Mouse (Mus musculus): Measurements from ENCODE around the gene Filip1l.

Gene Filip1l

DNA sequence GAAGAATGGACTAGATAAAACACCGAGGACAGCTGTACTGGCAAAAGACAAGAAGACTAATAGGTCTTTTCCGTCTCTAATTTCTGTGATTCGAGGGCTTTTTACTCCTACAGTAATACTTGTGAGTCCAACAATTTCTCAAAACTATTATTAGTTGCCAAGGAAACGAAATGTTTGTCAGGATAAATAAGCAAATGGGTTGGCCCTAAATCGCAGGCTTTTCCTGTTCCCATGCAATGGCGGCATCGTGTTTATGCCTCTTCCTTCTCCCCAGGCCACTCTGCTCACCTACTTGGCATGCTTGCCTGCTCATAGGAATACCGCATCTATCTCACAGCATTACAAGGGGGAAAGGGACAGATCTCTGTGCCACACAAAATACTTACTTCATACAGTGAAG lies 191.5 kb downstream of the Filip1l start:
- DNase-seq = no peak

- DNase-seq = no peak
Observed at GRCm38 (mm10) chr16:57546355-57546754, 193.5 kb downstream of the Filip1l start.

DNA sequence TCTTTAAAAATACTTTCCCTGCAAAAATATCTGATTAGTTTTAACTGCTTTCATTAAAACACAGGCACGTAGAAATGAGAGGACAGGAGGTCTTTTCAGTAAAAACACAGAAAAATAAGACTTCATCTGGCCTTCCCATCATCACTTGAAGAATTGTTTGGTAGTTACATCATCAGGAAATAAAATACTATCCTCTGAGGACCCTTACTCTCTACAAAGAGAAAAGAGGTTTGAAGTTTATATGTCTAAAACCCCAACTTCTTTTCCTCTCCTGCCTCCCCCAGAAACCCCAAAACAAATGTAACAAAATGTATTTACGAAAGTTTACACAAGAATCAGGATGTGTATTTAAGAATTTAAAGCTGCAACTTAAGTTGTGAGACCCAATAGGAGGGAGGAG lies 195.7 kb downstream of the Filip1l start:
- no peak for DNase-seq

GRCm38 (mm10) chr16:57549061-57550037 lies 196.5 kb downstream of the Filip1l start:
- DNase-seq = peak; percentile 50 to 51

GRCm38 (mm10) chr16:57550088-57550487 lies 197.2 kb downstream of the Filip1l start:
- no peak for DNase-seq

- DNase-seq = no peak
Observed at GRCm38 (mm10) chr16:57550817-57551216, 197.9 kb downstream of the Filip1l start.

GRCm38 (mm10) chr16:57551617-57552016 lies 198.7 kb downstream of the Filip1l start:
- DNase-seq = no peak

- DNase-seq = no peak
Observed at GRCm38 (mm10) chr16:57552709-57553108, 199.8 kb downstream of the Filip1l start.

- DNase-seq = no peak
Observed at GRCm38 (mm10) chr16:57553235-57553634, 200.3 kb downstream of the Filip1l start.

DNA sequence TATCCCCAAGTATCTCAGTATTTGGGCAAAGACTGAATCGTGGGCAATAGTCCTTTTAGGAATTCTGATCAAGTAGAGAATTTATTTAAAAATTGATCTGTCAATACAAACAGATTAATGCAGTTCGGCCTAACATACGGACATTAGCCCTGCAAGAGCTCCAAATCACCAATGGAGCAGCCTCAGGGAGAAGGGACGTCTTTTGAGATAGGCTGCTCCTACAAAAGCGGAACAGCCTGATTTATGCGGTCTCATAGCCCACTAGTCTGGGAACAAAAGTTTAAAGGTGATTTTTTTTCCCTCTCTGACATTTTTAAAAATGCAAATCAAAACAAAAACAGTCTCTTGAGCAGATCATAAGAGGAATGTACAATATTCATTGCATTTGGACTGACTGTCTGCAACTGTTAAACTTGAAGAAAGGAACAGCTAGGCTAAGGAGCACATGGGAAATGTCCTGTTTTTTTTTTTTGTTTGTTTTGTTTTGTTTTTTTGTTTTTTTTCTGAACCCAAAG lies 202.1 kb downstream of the Filip1l start:
- no peak for DNase-seq

DNA sequence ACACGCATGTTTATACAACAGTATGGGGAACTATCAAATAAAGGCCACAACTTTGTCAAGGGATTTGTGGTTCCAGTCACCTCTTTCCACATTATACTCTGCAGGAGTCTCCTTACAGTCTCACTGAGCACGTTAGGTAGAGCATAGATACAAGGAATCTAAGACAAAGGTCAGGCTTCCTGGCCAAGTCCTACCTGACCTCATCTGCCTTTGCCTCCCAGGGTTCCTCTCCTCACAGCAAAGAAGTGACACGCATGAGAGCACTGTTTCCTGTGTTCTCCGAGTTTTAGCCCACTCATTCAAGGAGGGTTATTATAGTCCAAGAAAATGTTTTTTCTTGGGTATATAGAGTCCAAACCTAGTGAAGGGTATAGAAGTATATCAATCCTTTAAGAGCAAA lies 202.8 kb downstream of the Filip1l start:
- DNase-seq = no peak

- DNase-seq = no peak
Observed at GRCm38 (mm10) chr16:57556244-57556643, 203.4 kb downstream of the Filip1l start.

DNA sequence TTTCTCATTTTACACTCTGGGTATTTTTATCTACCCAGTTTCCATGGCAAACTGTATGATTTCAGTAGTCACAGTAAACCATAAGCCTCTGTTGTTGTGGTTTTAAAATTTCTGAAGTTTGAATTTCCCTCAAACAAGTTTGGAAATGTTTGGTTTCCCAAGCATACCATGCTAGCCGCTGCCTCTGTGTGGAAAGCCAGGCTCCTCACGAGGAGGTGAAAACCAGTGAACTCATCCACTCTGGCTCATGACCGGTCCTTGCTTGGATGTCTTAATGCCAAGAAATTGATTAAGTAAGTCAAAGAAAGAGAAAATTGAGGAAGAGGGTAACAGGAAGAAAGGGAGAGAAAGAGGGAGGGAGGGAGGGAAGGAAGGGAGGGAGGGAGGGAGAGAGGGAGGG lies 205.4 kb downstream of the Filip1l start:
- DNase-seq = no peak

DNA sequence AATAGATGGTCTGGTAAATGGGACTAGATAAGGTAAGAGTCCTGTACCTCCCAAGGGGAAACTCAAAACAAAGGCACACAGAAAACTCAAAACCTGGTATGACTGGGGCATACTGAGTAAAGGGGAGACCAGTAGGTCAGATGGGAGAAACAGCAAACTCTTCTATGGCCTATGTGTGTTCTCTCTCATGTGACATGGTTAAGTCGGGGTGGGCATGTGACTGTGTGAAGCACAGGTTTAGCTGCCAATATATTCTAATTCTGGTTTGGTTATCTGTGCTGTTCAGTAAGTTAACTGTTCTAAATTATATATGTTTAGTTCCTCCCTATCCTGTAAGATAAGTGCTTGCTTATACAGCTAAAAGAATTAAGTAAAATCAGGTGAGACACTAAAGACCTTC lies 207.3 kb downstream of the Filip1l start:
- DNase-seq = no peak

DNA sequence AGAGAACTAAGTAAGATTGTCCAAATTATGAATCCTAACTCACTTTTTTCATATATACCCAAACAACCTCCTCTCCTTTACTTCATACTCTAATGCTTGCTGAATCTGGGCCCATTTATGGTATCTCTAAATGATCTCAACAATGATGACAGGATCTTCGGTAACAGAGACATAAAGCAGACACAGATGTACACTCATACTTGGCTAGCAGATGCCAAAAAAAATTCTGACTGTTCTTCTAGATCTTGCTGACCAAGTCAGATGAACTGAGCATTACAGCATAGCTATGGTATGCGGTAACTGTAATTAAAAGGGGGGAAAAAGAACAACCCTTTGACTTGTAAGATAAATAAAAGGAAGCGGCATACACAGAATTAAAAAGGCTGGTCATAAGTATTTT lies 210.6 kb downstream of the Filip1l start:
- DNase-seq = no peak

- no peak for DNase-seq
Observed at GRCm38 (mm10) chr16:57564807-57565206, 211.9 kb downstream of the Filip1l start.

DNA sequence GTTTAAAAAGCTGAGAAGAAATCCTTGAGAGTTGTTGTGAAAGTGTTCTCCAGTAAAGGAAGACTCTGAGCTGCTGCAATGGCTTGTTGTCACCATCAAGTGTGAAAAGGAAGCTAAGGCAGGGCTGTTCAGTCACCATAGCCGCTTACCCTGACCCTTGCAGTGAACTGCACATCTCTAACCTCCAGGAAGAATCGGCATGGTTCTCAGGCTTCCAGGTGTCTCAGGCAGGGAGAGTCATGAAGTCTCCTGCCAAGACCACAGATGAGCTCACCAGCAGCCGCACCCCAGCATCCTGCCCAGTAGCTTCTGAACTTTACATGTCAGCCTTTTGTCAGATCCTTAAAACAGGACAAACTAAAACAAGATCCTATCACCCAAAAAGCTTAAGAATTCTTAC lies 213.3 kb downstream of the Filip1l start:
- no peak for DNase-seq

- DNase-seq = no peak
Observed at GRCm38 (mm10) chr16:57568648-57569404, 215.9 kb downstream of the Filip1l start.

GRCm38 (mm10) chr16:57570789-57571311 lies 218.0 kb downstream of the Filip1l start:
- DNase-seq = no peak

DNA sequence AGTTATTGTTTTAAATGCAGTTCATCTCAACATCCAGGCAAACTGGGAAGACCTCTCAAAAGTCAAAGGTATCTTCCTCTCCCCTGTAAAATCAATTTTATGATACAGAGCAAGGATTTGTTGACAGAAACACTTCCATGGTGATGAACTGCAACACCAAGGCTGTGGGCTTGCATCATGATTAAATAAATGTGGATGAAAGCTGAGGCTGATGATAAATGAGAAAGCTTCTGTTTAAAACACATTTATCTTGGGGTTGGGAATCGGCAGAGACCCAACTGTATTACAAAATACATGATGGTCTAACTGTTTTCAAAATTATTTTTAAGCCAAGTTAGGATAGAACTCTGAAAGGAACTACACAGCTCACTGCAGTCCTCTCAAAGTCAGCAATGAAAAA lies 220.9 kb downstream of the Filip1l start:
- DNase-seq = no peak

GRCm38 (mm10) chr16:57575764-57576388 lies 223.0 kb downstream of the Filip1l start:
- no peak for DNase-seq

GRCm38 (mm10) chr16:57577519-57577918 lies 224.6 kb downstream of the Filip1l start:
- DNase-seq = no peak

DNA sequence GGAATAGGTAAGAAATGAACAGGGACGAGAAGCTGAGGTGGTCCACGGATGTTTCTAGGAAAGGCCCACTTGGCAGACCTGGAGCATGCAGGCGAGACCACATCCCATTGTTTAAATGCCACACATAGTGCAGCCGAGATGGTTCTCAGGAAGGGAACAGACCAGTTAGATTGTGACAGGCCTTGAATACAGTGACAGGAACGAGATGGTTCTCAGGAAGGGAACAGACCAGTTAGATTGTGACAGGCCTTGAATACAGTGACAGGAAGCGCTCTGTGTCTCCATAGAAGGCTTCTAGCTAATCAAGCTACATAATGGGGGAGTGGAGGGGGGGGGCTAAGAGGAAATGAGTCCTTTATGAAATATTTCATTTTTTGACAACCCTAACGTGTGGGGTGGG lies 227.1 kb downstream of the Filip1l start:
- DNase-seq = no peak

All from thymus, adult 18-20 months (tissue).